Mouse (Mus musculus): ENCODE measurements around the gene Ash1l. TPM values are rescaled to one million over a fixed set of nuclear protein-coding genes. Genes with fewer than 3 reads are reported as not detected.

Ash1l gene
- 11.8 and 14.4 TPM in 2 replicates for total RNA-seq (2014; rRNA removed)
- polyA plus RNA-seq (2012; rRNA removed), result 3.3 and 3.9 TPM in 2 replicates

DNA sequence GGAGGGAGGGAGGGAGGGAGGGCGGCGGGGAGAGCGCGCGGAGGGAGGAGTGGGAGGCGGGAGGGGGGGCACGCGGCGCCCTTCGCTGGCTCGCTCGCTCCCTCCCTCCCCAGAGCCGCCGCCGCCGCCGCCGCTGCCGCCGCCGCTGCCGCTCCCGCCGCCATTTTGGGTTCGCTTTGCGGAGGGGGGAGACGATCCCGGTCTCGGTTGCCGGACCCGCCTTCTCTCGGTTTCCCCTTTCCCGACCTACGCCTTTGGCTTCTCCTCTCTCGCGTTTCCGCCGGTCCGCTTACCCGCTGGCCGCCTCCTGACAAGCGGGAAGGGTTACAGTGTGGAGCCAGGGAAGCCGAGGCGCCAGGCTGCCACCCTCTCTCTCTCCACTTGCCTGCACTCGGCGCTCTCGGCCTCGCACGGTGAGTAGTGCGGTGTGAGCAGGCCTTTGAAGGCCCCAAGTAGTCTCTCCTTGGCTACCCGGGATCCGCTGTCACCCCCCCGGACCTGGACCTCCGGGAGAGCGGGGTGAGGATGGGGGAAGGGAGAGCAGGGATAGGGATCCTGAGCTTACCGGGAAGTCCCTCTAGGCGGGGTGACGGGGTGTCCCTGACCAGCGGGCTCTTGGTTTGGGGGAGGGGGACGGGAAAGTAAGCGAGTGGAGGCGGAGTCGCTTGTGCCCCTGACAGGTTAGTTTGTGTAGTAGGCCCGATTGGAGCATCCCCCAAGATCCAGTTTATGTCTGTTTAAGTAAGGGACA, at the start of gene Ash1l, which contains the start of gene Dap3:
TSS of gene Ash1l (plus strand) at position 47 of the 751 bp plus-strand sequence.
TSS of gene Dap3 (minus strand) at position 606 of the 751 bp plus-strand sequence.
- under 1% methylated on average over 41 of the region's 64 CpGs for WGBS
- H3K36me3 ChIP-seq (ENCODE audit: control insufficient read depth, insufficient read depth, low read length), result no peaks in the 10 kb centered on the region
- H3K4me1 ChIP-seq (ENCODE audit: control insufficient read depth, insufficient read depth, low read length), result peaks cover 15% of the 10 kb centered on the region
- no peaks in the 10 kb centered on the region for H3K27me3 ChIP-seq (ENCODE audit: control insufficient read depth, insufficient read depth, low read length)
- H3K9ac ChIP-seq (ENCODE audit: low read depth, low read length), result peak within 1 kb of the TSS; percentile 99
- TF ChIP-seq CTCF (IDR thresholded peaks at IDR 0.05; ENCODE audit: low read depth, low read length), result peak; percentile 16; the same call in 1 of the 2 replicates
- no peak for TF ChIP-seq POLR2A (IDR thresholded peaks at IDR 0.05; ENCODE audit: extremely low read depth, insufficient read depth, low read length)
- peaks cover 10% of the 10 kb centered on the region; the same call in 1 of the 2 replicates for H3K79me2 ChIP-seq (ENCODE audit: control insufficient read depth, insufficient read depth, low read length)
- DNase-seq (ENCODE audit: extremely low read depth, low read depth, low spot score), result peak; percentile 71
- H3K4me3 ChIP-seq (ENCODE audit: insufficient read depth, low read depth, low read length), result peak within 1 kb of the TSS; percentile 97
- peak within 1 kb of the TSS; percentile 98 for H3K27ac ChIP-seq (replicated peaks; ENCODE audit: insufficient read depth, low read depth, low read length)

GRCm38 (mm10) chr3:88904803-88905202, 45.6 kb upstream of the Ash1l start:
- H3K27ac ChIP-seq (replicated peaks; ENCODE audit: insufficient read depth, low read depth, low read length), result no peak overlapping the region
- no peak overlapping the region for H3K9ac ChIP-seq (ENCODE audit: low read depth, low read length)
- H3K36me3 ChIP-seq (ENCODE audit: control insufficient read depth, insufficient read depth, low read length), result peaks cover 45% of the 10 kb centered on the region
- no peaks in the 10 kb centered on the region for H3K79me2 ChIP-seq (ENCODE audit: control insufficient read depth, insufficient read depth, low read length)
- TF ChIP-seq POLR2A (IDR thresholded peaks at IDR 0.05; ENCODE audit: extremely low read depth, insufficient read depth, low read length) (no peak), CTCF (IDR thresholded peaks at IDR 0.05; ENCODE audit: low read depth, low read length) (no peak)
- H3K4me3 ChIP-seq (ENCODE audit: insufficient read depth, low read depth, low read length), result no peak overlapping the region
- H3K4me1 ChIP-seq (ENCODE audit: control insufficient read depth, insufficient read depth, low read length), result no peaks in the 10 kb centered on the region
- H3K27me3 ChIP-seq (ENCODE audit: control insufficient read depth, insufficient read depth, low read length), result no peaks in the 10 kb centered on the region
- 92% methylated on average over 3 of the region's 3 CpGs for WGBS
- no peak for DNase-seq (ENCODE audit: extremely low read depth, low read depth, low spot score)

- no peaks in the 10 kb centered on the region for H3K4me1 ChIP-seq (ENCODE audit: control insufficient read depth, insufficient read depth, low read length)
- no peaks in the 10 kb centered on the region for H3K79me2 ChIP-seq (ENCODE audit: control insufficient read depth, insufficient read depth, low read length)
- H3K36me3 ChIP-seq (ENCODE audit: control insufficient read depth, insufficient read depth, low read length), result peaks cover 45% of the 10 kb centered on the region
- no peak overlapping the region for H3K4me3 ChIP-seq (ENCODE audit: insufficient read depth, low read depth, low read length)
- 87% methylated on average over 6 of the region's 6 CpGs for WGBS
- TF ChIP-seq POLR2A (IDR thresholded peaks at IDR 0.05; ENCODE audit: extremely low read depth, insufficient read depth, low read length) (no peak), CTCF (IDR thresholded peaks at IDR 0.05; ENCODE audit: low read depth, low read length) (no peak)
- H3K9ac ChIP-seq (ENCODE audit: low read depth, low read length), result no peak overlapping the region
- no peak for DNase-seq (ENCODE audit: extremely low read depth, low read depth, low spot score)
- H3K27ac ChIP-seq (replicated peaks; ENCODE audit: insufficient read depth, low read depth, low read length), result no peak overlapping the region
- H3K27me3 ChIP-seq (ENCODE audit: control insufficient read depth, insufficient read depth, low read length), result no peaks in the 10 kb centered on the region
Observed at GRCm38 (mm10) chr3:88905209-88905608, 45.2 kb upstream of the Ash1l start.

- Histone ChIP-seq H3K4me1 (ENCODE audit: control insufficient read depth, insufficient read depth, low read length) (no peaks in the 10 kb centered on the region), H3K4me3 (ENCODE audit: insufficient read depth, low read depth, low read length) (no peak overlapping the region), H3K9ac (ENCODE audit: low read depth, low read length) (no peak overlapping the region), H3K36me3 (ENCODE audit: control insufficient read depth, insufficient read depth, low read length) (peaks cover 45% of the 10 kb centered on the region), H3K79me2 (ENCODE audit: control insufficient read depth, insufficient read depth, low read length) (no peaks in the 10 kb centered on the region), H3K27me3 (ENCODE audit: control insufficient read depth, insufficient read depth, low read length) (no peaks in the 10 kb centered on the region), H3K27ac (replicated peaks; ENCODE audit: insufficient read depth, low read depth, low read length) (no peak overlapping the region)
- no peak for TF ChIP-seq CTCF (IDR thresholded peaks at IDR 0.05; ENCODE audit: low read depth, low read length)
- TF ChIP-seq POLR2A (IDR thresholded peaks at IDR 0.05; ENCODE audit: extremely low read depth, insufficient read depth, low read length), result no peak
- DNase-seq (ENCODE audit: extremely low read depth, low read depth, low spot score), result no peak
- WGBS, result 98% methylated on average over 2 of the region's 2 CpGs
Observed at GRCm38 (mm10) chr3:88905741-88906140, 44.7 kb upstream of the Ash1l start.

- WGBS, result 89% methylated on average over 6 of the region's 6 CpGs
- Histone ChIP-seq H3K4me3 (ENCODE audit: insufficient read depth, low read depth, low read length) (no peak overlapping the region), H3K79me2 (ENCODE audit: control insufficient read depth, insufficient read depth, low read length) (no peaks in the 10 kb centered on the region), H3K27ac (replicated peaks; ENCODE audit: insufficient read depth, low read depth, low read length) (no peak overlapping the region), H3K4me1 (ENCODE audit: control insufficient read depth, insufficient read depth, low read length) (no peaks in the 10 kb centered on the region), H3K9ac (ENCODE audit: low read depth, low read length) (no peak overlapping the region), H3K36me3 (ENCODE audit: control insufficient read depth, insufficient read depth, low read length) (peaks cover 42% of the 10 kb centered on the region), H3K27me3 (ENCODE audit: control insufficient read depth, insufficient read depth, low read length) (no peaks in the 10 kb centered on the region)
- DNase-seq (ENCODE audit: extremely low read depth, low read depth, low spot score), result no peak
- TF ChIP-seq CTCF (IDR thresholded peaks at IDR 0.05; ENCODE audit: low read depth, low read length) (no peak), POLR2A (IDR thresholded peaks at IDR 0.05; ENCODE audit: extremely low read depth, insufficient read depth, low read length) (no peak)
Observed at GRCm38 (mm10) chr3:88906393-88907159, 43.8 kb upstream of the Ash1l start.

Measured in liver, adult 2 months (tissue).